Mouse (Mus musculus) right cerebral cortex, postnatal 10 days (tissue): ENCODE measurements around the gene Olfr1502.
A peak's percentile ranks its signal among the peaks of the same experiment; 100 is the strongest.
"Not testable (repeated sequence)": the region's sequence is repeated elsewhere in the genome, so short reads cannot be mapped to it uniquely, and the experiment has no call there.

Source experiments
- DNase-seq, 2 experiments: peaks; one replicate each; pipeline ENCODE4 v3.0.0; 2021; ENCODE audit warnings: low spot score in 2 of 2

The Olfr1502 gene

DNA sequence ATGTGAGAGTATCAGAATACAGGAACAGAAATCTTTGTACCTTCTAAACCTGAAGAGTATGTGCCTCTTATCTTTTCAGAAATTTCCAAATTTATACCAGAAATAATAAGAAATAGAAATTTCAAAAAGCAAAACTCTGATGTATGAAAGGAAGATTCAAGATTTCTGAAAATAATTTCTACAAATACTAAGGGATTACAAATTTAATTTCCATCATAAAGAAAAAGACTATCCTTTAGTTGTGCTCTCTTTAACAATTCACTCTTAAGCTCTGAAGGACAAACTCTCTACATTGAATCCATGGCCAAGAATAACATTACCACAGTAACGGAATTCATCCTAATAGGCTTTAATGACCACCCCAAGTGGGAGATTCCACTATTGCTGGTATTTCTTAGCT lies at the start of gene Olfr1502:
Olfr1502 (plus strand) TSS at position 301 of the 400 bp plus-strand sequence.
- DNase-seq, result no peak

DNA sequence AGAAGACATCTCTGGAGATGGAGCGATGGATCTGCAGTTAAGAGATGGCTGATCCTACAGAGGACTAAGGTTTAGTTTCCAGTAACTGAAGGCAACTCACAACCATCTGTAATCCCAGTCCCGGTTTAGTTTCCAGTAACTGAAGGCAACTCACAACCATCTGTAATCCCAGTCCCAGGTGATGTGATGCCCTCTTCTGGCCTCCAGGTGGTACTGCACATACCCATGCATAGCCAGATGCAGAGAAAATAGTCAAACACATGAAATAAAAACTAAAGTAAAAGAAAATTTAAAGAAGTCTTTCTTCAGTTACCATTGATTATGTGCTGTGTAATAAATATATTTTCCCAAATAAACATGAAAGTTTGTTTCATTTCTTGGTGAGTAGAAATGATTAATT lies 48.8 kb upstream of the Olfr1502 start:
- no peak for DNase-seq

DNA sequence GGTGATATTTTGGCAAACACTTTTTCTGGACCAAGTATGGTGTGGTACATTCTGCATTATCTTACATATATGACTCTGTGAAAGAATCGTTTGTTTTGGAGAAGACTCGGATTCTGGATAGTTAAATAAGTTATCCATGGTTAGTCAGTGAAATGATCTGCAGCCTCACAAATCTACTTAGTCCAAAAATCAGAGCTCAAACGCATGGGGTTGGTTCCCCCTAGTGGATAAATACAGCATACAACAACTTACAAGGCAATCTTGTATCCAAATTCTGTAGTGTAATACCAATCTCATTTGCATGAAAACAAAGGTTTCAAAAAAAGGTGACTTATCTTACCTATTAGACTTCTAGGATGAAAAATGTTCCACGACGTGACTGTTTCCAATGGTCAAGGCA lies 42.8 kb upstream of the Olfr1502 start:
- peak in 1 of 2 experiments; percentile 20 for DNase-seq

GRCm38 (mm10) chr19:13819347-13819746 lies 42.2 kb upstream of the Olfr1502 start, which contains the start of gene Olfr1499:
TSS of gene Olfr1499 (minus strand) at chr19:13819447.
- no peak for DNase-seq

- no peak for DNase-seq
Measured at GRCm38 (mm10) chr19:13820847-13821246, 40.7 kb upstream of the Olfr1502 start.

DNA sequence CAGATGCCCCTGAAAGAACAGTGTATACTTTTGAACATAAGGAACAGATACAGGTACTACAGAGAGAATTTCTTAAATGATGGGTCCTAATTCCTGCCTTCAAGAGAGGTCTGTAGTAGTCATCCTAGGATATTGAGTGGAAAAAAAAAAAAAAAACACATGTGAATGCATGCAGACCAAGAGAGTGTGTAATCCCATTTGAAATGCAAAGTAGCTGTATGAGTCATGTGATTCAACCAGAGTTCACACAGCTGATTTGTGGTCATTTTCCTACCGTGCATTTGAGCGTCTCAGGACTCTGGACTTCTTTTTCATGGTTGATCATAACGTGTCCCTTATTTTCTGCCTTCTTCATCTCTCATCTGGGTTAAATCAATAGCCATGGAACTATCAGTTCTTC lies 33.1 kb upstream of the Olfr1502 start:
- no peak for DNase-seq

DNA sequence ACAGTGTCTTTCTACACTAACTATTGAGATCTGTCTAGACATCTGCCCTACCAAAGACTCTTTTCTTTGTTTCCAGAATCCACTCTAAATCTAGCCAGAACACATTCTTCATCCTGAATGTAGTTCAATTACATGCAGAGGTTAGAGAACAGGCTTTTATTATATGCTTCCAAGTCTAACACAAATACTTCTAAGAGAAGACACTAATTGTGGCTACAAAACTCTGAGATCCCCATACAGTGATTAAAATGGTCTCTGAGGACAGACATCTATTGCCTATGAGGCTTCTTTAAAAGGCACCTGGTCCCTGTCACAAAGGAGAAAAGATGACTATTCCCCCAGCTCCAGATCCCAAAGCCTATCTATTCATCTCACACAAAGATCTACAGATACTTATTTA lies 31.2 kb upstream of the Olfr1502 start, which contains the start of gene Olfr1500:
Olfr1500 (minus strand) TSS at position 101 of the 400 bp plus-strand sequence.
- no peak for DNase-seq

GRCm38 (mm10) chr19:13850592-13850991 lies 11.0 kb upstream of the Olfr1502 start, which contains the start of gene Olfr1501:
TSS of gene Olfr1501 (minus strand) at chr19:13850692.
- DNase-seq, result not testable (repeated sequence)

DNA sequence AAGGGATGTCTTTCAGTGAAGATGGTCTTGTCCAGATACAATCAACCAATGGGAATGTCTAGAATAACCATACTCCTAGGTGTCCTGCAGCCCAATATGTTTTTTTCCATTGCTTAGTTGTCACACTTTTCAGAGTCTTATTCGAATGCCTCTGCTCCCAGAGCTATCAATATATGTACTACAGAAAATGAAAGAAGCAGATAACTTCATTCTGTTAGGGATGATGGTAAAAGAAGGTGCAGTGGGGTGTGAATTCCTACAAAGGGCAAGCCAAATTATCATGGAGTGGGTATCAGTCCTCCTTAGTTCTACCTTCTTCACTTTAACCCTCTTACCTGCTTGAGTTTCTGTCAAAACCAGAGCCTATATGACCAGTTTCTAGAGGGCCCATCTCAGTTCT lies 36.2 kb downstream of the Olfr1502 start, which contains the start of gene Olfr1504:
Olfr1504 (minus strand) TSS at position 101 of the 400 bp plus-strand sequence.
- DNase-seq, result no peak
